In the genomic region with DNA sequence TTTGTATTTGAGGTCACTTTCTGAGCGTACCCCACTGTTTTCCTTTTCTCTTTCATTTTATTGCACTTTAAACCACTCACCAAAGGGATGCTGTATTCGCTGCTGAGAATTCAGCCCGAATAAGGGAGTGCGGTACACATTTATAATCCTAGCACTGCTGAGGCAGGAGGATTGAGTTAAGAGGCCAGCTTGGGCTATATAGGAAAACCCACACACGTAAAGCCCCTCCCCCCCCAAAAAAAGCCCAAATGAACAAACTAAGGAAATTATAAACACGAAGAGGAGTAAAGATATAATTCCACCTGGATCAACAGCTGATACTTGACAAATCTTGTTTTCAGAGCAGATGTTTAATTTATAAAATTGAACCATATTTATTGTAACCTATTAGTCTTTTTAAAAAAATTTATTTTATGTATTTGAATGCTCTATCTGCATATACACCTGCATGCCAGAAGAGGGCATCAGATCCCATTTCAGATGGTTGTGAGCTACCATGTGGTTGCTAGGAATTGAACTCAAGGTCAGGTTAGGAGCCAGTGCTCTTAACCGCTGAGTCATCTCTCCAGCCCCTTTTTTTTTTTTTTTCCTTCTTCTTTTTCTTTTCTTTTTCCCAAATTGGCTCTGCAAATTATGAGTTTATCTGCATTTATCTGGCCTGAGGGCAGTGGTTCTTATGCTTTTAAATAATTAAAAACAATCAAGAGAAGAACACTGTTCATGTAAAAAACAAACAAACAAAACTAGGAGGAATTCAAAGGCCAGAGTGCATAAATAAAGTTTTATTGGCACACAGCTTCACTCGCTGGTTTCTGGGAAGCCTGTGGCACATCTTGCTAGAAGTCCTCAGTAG, we compare ENCODE assay signal across 11 mouse cellular contexts. TPM values are rescaled to one million over a fixed set of nuclear protein-coding genes. Genes with fewer than 3 reads are reported as not detected.
DNase-seq lines count a peak whose midpoint lies in the region; ATAC-seq and TF ChIP-seq lines count a peak whose summit lies in the region.
"Had no signal": no experiment of that assay in that cellular context is flagged by ENCODE, and none has a peak within 500 bp of the region (broad histone marks: within the 10 kb centered on the region; RNA-seq: fewer than 3 reads in every experiment).

No protein-coding gene starts in this region.

- no peaks in the 10 kb centered on the region for H3K9me3 ChIP-seq in hindbrain, embryonic 15.5 days
- H3K9me3 ChIP-seq in midbrain, embryonic 15.5 days: no peaks in the 10 kb centered on the region

- H3K27ac ChIP-seq in layer of hippocampus, adult 2 months: peak overlapping the region; percentile 83; the same call in 1 of the 2 replicates
- H3K27ac ChIP-seq in hindbrain, embryonic 15.5 days (replicated peaks): no peak overlapping the region
- no peak overlapping the region for H3K27ac ChIP-seq in midbrain, embryonic 15.5 days

- ATAC-seq in hindbrain, embryonic 15.5 days (ENCODE audit: low FRiP score, low read depth): no peak
- ATAC-seq in midbrain, embryonic 15.5 days (replicated peaks): no peak

- H3K4me1 ChIP-seq in hindbrain, embryonic 15.5 days (replicated peaks): peaks cover 13% of the 10 kb centered on the region
- peaks cover 12% of the 10 kb centered on the region for H3K4me1 ChIP-seq in midbrain, embryonic 15.5 days

- H3K36me3 ChIP-seq in hindbrain, embryonic 15.5 days: no peaks in the 10 kb centered on the region
- no peaks in the 10 kb centered on the region for H3K36me3 ChIP-seq in midbrain, embryonic 15.5 days (replicated peaks)

- DNase-seq in layer of hippocampus, adult 2 months (ENCODE audit: low spot score in 2 of 2): no peak
- no peak for DNase-seq in layer of hippocampus, postnatal 14 days (ENCODE audit: low spot score in 2 of 2)
- DNase-seq in R1 (ENCODE audit: low read depth, low spot score): peak; percentile 81
- no peak for DNase-seq in cerebellum, adult 9-10 months
- no peak for DNase-seq in layer of hippocampus, adult 11-12 months (ENCODE audit: low spot score)
- DNase-seq in layer of hippocampus, adult 9-10 months (ENCODE audit: low spot score): no peak
- DNase-seq: cerebellum, adult 11 months; kidney, postnatal 25 days; right cerebral cortex, postnatal 25 days had no signal

- peak overlapping the region; percentile 55 for H3K4me2 ChIP-seq in hindbrain, embryonic 15.5 days
- peak overlapping the region; percentile 63 for H3K4me2 ChIP-seq in midbrain, embryonic 15.5 days

- peak overlapping the region; percentile 60 for H3K4me3 ChIP-seq in layer of hippocampus, adult 2 months
- H3K4me3 ChIP-seq in hindbrain, embryonic 15.5 days: no peak overlapping the region
- H3K4me3 ChIP-seq in midbrain, embryonic 15.5 days: no peak overlapping the region

- no peak overlapping the region for H3K9ac ChIP-seq in hindbrain, embryonic 15.5 days
- no peak overlapping the region for H3K9ac ChIP-seq in midbrain, embryonic 15.5 days

- WGBS in hindbrain, embryonic 15.5 days: 60% methylated on average over 8 of the region's 8 CpGs
- WGBS in midbrain, embryonic 15.5 days: 60% methylated on average over 8 of the region's 8 CpGs

- peaks cover 19% of the 10 kb centered on the region for H3K27me3 ChIP-seq in hindbrain, embryonic 15.5 days
- H3K27me3 ChIP-seq in midbrain, embryonic 15.5 days (replicated peaks): peaks cover 13% of the 10 kb centered on the region

- TF ChIP-seq CTCF in layer of hippocampus, adult 2 months (conservative IDR thresholded peaks at IDR 0.05): peak; percentile 56

RNA-seq across cellular contexts. Expression of a gene that starts 30.4 kb away (rescaled TPM):
- 1 to 10 TPM; 5.3 to 7.8 TPM for total RNA-seq in layer of hippocampus, adult 2 months (2021)
- 1 to 10 TPM; 6.5 to 7.1 TPM for total RNA-seq in layer of hippocampus, postnatal 14 days (2021)
- 4.4 TPM in 2 replicates for polyA plus RNA-seq in hindbrain, embryonic 15.5 days (2015; fragmentation: Nextera tagmentation; extraction: Ambion mirVana)
- 5.0 and 5.8 TPM in 2 replicates for polyA plus RNA-seq in midbrain, embryonic 15.5 days (2015; fragmentation: Nextera tagmentation; extraction: Ambion mirVana)

RNA-seq across cellular contexts. Expression of a gene that starts 46.6 kb away (rescaled TPM):
- total RNA-seq in layer of hippocampus, adult 2 months (2021): 1 to 10 TPM; 2.4 to 2.5 TPM
- 1 to 10 TPM; 4.1 to 4.2 TPM for total RNA-seq in layer of hippocampus, postnatal 14 days (2021)
- polyA plus RNA-seq in hindbrain, embryonic 15.5 days (2015; fragmentation: Nextera tagmentation; extraction: Ambion mirVana): 12.8 and 13.5 TPM in 2 replicates
- polyA plus RNA-seq in midbrain, embryonic 15.5 days (2015; fragmentation: Nextera tagmentation; extraction: Ambion mirVana): 8.5 and 9.7 TPM in 2 replicates

RNA-seq across cellular contexts. Expression of a gene that starts 48.8 kb away (rescaled TPM):
- 1 to 10 TPM; 4.8 to 5.1 TPM for total RNA-seq in layer of hippocampus, adult 2 months (2021)
- 1 to 10 TPM; 3.5 to 5.6 TPM for total RNA-seq in layer of hippocampus, postnatal 14 days (2021)
- 6.4 and 7.4 TPM in 2 replicates for polyA plus RNA-seq in hindbrain, embryonic 15.5 days (2015; fragmentation: Nextera tagmentation; extraction: Ambion mirVana)
- polyA plus RNA-seq in midbrain, embryonic 15.5 days (2015; fragmentation: Nextera tagmentation; extraction: Ambion mirVana): 5.3 and 6.9 TPM in 2 replicates
